Mouse (Mus musculus): ENCODE measurements around the gene Bst1. TPM values are rescaled to one million over a fixed set of nuclear protein-coding genes. Genes with fewer than 3 reads are reported as not detected.

Gene Bst1
- total RNA-seq, 1 experiment from 2014 or later, result 3.8 TPM

Other genes with a start within 250 kb of the Bst1 start
- not detected in 3 replicates for gene Cc2d2a, start 156.5 kb upstream of the Bst1 start, total RNA-seq (2017)
- gene Fbxl5, start 2.8 kb downstream of the Bst1 start, total RNA-seq (2017), result 126 to 151 TPM (median 147 TPM) in 3 replicates
- 13.9 to 18.1 TPM (median 14.7 TPM) in 3 replicates for gene Cd38, start 49.7 kb downstream of the Bst1 start, total RNA-seq (2017)
- gene Gm7879, start 94.3 kb downstream of the Bst1 start, total RNA-seq (2017), result 3.2 to 11.3 TPM in 2 of 3 replicates, not detected in the other
- not detected in 3 replicates for gene Fgfbp1, start 162.9 kb downstream of the Bst1 start, total RNA-seq (2017)